Mouse (Mus musculus) bone marrow macrophage, adult 2 months (primary cell): ENCODE results near the gene Prkn.

Experiments
- CTCF ChIP-seq: IDR thresholded peaks from 2 replicates; pipeline ENCODE4 v1.5.1; 2012; ENCODE audit warnings: low read depth, mild to moderate bottlenecking, low read length, moderate library complexity
- POLR2A ChIP-seq: IDR thresholded peaks from 2 replicates; pipeline ENCODE4 v1.6.1; 2012; ENCODE audit warnings: mild to moderate bottlenecking, low read depth, low read length, borderline replicate concordance

- TF ChIP-seq CTCF (no peak), POLR2A (no peak)
Measured at GRCm38 (mm10) chr17:11912872-11913365, 1072.7 kb downstream of the Prkn start.
